Mouse (Mus musculus) skeletal muscle tissue, adult 2 months (tissue): ENCODE measurements around the gene Mmd.
A peak's percentile ranks its signal among the peaks of the same experiment; 100 is the strongest.
"Not testable (repeated sequence)": the region's sequence is repeated elsewhere in the genome, so short reads cannot be mapped to it uniquely, and the experiment has no call there.

Source experiments
- DNase-seq: peaks from one replicate; pipeline ENCODE4 v3.0.0-alpha.2; 2012; ENCODE audit warnings: low read depth, low spot score

The Mmd gene

DNA sequence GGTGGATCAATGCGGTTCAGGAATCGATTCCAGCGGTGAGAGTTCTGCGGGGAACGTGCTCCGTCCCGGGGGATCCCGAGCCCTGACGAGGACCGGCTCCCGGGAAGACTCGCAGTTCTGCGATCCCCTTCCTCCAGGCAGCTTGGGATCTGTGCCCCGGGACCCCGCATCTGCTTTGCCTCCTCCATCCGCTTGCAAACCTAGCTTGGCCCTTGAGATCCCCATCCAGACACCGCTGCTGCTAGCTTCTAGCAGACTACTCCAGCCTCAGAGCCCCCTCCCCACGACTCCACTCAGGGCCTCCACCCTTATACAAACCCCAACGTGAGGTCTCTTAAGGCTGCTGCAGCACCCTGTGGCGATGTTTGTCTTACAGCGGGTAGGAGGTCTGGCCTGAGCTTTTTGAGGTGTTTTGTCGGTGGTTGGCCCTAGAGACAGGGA, 465 bp downstream of the Mmd start:
- no peak for DNase-seq

- no peak for DNase-seq
Measured at GRCm38 (mm10) chr11:90250189-90250588, 933 bp downstream of the Mmd start.

DNA sequence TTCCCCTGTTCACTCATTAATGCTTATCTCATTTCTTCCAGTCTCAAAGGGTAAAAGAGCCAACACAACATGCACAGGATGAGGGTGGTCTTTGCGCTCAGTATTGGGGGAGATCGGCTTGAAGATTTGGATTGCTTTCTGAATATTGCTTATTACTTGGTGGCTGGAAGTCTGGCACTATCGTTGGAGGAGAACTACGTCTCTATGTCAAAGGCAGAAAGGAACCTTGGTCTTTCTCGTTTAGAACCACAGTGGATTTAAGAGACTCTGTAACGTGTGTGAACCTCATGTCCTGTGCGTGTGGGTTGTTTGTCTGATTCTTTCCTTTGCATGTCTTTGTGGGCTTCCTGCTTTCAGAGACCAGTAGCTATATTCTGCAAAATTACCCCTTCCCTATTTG, 1.5 kb downstream of the Mmd start:
- no peak for DNase-seq

- DNase-seq, result no peak
Measured at GRCm38 (mm10) chr11:90251923-90252322, 2.7 kb downstream of the Mmd start.

DNA sequence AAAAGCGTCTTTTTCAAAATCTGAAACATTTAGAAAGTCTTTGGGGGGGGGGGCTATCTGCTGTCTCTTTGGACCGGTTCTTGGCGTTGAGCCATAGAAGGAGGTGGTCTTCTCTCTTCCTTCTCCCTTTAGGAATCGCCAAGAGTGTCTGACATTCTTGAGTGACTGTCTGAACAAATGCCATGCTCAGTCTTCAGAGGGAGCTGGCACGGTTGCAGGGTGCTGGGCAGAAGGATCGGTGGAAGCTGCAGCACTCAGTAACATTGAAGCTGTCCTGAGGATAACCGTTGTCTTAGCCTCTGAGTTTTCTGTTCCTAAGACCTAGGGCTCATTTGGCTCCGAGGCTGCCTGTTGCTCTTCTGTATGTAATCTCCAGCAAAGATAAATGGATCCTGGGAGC, 3.1 kb downstream of the Mmd start:
- no peak for DNase-seq

DNA sequence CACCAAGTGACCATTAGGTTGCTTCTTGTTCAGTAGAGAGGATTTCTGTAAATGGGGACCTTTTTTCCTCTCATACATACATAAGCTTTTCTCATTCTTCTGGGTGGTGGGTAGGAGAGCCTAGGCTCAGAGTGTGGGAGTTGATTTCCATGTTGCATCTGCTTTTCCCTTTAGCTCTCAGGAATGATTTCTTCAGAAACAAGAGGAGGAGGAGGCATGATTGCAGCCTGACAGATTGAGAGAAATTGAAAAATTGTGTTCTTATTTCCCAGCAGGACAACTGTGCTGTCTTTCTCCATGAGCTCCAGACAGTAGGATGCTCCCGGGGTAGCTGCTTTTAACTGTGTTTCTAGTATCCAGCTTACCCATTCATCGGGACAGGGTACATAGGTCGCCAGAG, 5.3 kb downstream of the Mmd start:
- DNase-seq, result no peak

GRCm38 (mm10) chr11:90255687-90256086, 6.4 kb downstream of the Mmd start:
- peak; percentile 74 for DNase-seq

GRCm38 (mm10) chr11:90256833-90257525, 7.7 kb downstream of the Mmd start:
- no peak for DNase-seq

GRCm38 (mm10) chr11:90258321-90258927, 9.2 kb downstream of the Mmd start:
- no peak for DNase-seq

- DNase-seq, result no peak
Measured at GRCm38 (mm10) chr11:90259071-90259470, 9.8 kb downstream of the Mmd start.

DNA sequence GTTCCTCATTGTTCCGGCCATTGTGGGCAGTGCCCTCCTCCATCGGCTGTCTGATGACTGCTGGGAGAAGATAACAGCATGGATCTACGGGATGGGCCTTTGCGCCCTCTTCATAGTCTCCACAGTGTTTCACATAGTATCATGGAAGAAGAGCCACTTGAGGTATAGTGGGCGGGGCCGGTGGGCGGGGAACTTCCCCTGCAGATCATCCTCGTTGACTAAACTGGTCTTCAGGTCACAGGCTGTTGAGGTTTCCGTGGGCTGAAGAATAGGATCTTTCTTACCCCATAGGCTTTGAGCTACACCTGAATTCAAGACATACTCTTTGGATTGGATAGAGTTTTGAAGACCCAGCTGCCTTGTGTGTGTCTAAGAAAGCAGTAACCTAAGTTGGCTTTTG, 10.6 kb downstream of the Mmd start:
- DNase-seq, result no peak

DNA sequence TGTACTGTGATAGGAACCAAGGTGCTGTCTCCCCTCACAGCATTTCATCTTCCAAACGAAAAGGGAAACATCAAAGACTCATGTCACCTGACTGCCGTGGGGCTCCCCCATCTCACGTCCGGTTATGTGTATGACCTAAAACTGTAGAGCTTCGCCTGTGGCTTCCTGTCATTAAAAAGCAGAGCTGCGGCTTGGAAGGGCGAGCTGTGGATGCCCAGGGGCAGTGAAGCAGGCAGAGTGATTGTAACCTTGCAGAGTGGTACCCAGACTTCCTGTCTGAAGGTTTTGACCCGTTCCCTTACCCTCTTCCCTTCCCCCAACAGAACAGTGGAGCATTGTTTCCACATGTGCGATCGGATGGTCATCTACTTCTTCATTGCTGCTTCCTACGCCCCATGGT, 14.9 kb downstream of the Mmd start:
- no peak for DNase-seq

DNA sequence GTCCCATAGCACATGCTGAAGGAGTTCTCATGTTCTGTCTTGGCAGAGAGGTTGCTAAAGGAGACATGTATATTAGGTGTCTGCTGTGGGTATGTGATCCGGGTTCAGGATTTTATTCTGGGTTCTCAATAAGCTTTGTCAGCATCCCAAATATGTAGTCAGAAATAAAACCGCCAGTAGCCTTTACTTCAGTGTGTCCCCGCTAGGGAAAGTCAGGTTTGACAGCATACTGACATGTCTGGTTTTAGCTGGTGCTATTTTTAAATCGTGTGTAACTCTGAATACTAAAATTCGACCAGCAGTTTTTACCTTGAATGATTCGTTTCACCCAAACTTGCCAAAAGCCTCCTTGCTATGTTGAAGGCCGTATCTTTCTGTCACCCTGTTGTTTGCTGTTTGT, 16.3 kb downstream of the Mmd start:
- peak; percentile 74 for DNase-seq

DNA sequence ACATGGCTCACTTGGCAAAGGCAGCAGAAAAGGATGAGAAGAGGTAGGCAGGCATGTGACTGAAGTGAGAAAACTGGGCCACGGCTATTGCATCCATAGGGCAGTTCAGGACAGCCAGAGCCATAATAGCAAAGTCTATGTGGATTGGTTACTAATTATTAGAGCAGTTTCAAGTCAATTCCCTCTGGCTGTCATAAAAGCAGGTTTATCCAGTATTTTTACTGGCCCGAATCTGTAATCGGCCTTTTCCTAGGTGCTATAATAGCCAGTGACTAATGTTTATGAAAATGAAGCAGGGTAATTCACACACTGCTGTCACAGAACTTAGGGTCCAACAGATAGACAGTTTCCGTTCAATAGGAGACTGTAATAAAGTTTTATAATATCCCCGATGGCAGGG, 19.7 kb downstream of the Mmd start:
- DNase-seq, result no peak

GRCm38 (mm10) chr11:90269398-90270123, 20.3 kb downstream of the Mmd start:
- DNase-seq, result no peak

- no peak for DNase-seq
Measured at GRCm38 (mm10) chr11:90270132-90270877, 21.0 kb downstream of the Mmd start.

- no peak for DNase-seq
Measured at GRCm38 (mm10) chr11:90274187-90274586, 24.9 kb downstream of the Mmd start.

GRCm38 (mm10) chr11:90275663-90276062, 26.4 kb downstream of the Mmd start:
- DNase-seq, result no peak

DNA sequence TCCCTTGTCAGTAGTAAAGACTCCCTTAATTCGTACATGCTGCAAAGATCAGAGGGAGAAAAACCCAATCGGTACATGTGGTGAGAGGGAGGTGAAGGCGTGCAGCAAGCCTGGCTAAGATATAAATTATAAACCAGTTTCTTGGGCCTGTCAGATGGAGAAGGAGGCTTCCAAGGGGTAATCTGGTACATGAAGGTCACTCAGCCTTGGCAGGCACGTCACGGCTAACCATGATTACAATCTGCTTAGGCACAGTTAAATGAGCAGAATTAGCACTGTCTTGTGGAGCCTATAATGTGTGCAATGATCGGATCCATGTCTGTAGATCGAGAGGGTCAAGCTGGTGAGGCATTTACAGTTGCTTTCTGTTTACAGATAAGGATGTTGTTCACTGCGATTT, 26.9 kb downstream of the Mmd start:
- DNase-seq, result peak; percentile 56

- peak; percentile 81 for DNase-seq
Measured at GRCm38 (mm10) chr11:90276561-90276960, 27.3 kb downstream of the Mmd start.

DNA sequence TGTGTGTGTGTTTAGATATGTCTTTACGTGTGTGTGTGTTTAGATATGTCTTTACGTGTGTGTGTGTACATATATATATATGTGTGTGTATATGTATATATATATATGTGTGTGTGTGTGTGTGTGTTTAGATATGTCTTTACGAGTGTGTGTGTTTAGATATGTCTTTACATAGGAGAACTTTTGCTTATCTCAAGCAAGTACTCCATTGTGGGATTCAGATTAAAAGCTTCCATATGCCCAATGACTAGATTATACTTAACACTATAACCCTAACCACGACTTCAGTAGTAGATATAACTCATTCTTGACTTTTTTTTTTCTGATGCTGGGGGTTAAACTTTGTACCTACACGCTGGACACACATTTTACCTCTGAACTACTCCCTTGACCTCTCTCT, 30.8 kb downstream of the Mmd start:
- no peak for DNase-seq

GRCm38 (mm10) chr11:90281943-90282342, 32.7 kb downstream of the Mmd start:
- not testable (repeated sequence) for DNase-seq
